Mouse (Mus musculus): ENCODE measurements at regions not wholly inside any gene's neighbourhood (a gene's known extent, or its start where the extent isn't known, plus 50 kb on each side); places are given as distances from the start of the nearest gene placed in this dataset.

GRCm38 (mm10) chr5:111890800-111891199, 157.1 kb downstream of the Gm26897 start:
- DNase-seq: peak; percentile 69 to 75
- intact Hi-C loops (cut with DNase I): no loop called here

GRCm38 (mm10) chr5:111891261-111891693, 157.6 kb downstream of the Gm26897 start:
- DNase-seq: peak in 1 of 2 experiments; percentile 23
- intact Hi-C loops (cut with DNase I): no loop called here

- no peak for DNase-seq
- intact Hi-C loops (cut with DNase I): no loop called here
Observed at GRCm38 (mm10) chr5:111892956-111893355, 159.2 kb downstream of the Gm26897 start.

GRCm38 (mm10) chr5:111893905-111894311, 160.2 kb downstream of the Gm26897 start:
- intact Hi-C loops (cut with DNase I): no loop called here
- DNase-seq: peak; percentile 47 to 48

GRCm38 (mm10) chr5:111897568-111897967, 163.8 kb downstream of the Gm26897 start:
- no peak for DNase-seq
- intact Hi-C loops (cut with DNase I): no loop called here

GRCm38 (mm10) chr5:111898482-111898881, 164.8 kb downstream of the Gm26897 start:
- intact Hi-C loops (cut with DNase I): no loop called here
- DNase-seq: no peak

- intact Hi-C loops (cut with DNase I): no loop called here
Observed at GRCm38 (mm10) chr5:111901197-111901596, 167.5 kb downstream of the Gm26897 start.

GRCm38 (mm10) chr5:111901678-111902077, 168.0 kb downstream of the Gm26897 start:
- intact Hi-C loops (cut with DNase I): no loop called here
- DNase-seq: peak in 1 of 2 experiments; percentile 43

More at GRCm38 (mm10) chr5:111901197-111901596, 167.5 kb downstream of the Gm26897 start:
- no peak for DNase-seq

GRCm38 (mm10) chr5:111908085-111908484, 174.4 kb downstream of the Gm26897 start:
- no peak for DNase-seq
- intact Hi-C loops (cut with DNase I): no loop called here

GRCm38 (mm10) chr5:111910514-111910913, 176.8 kb downstream of the Gm26897 start:
- no peak for DNase-seq
- intact Hi-C loops (cut with DNase I): no loop called here

- intact Hi-C loops (cut with DNase I): no loop called here
- DNase-seq: no peak
Observed at GRCm38 (mm10) chr5:111913354-111913753, 179.6 kb downstream of the Gm26897 start.

GRCm38 (mm10) chr5:111914296-111914695, 180.6 kb downstream of the Gm26897 start:
- intact Hi-C loops (cut with DNase I): no loop called here
- DNase-seq: no peak

- intact Hi-C loops (cut with DNase I): no loop called here
- no peak for DNase-seq
Observed at GRCm38 (mm10) chr5:111917643-111918252, 184.0 kb downstream of the Gm26897 start.

- intact Hi-C loops (cut with DNase I): no loop called here
- no peak for DNase-seq
Observed at GRCm38 (mm10) chr5:111918888-111919287, 185.2 kb downstream of the Gm26897 start.

- no peak for DNase-seq
- intact Hi-C loops (cut with DNase I): no loop called here
Observed at GRCm38 (mm10) chr5:111922991-111923701, 189.4 kb downstream of the Gm26897 start.

- no peak for DNase-seq
- intact Hi-C loops (cut with DNase I): no loop called here
Observed at GRCm38 (mm10) chr5:111925757-111926156, 192.0 kb downstream of the Gm26897 start.

- intact Hi-C loops (cut with DNase I): no loop called here
- no peak for DNase-seq
Observed at GRCm38 (mm10) chr5:111929180-111929990, 195.7 kb downstream of the Gm26897 start.

GRCm38 (mm10) chr5:111929991-111930339, 196.2 kb downstream of the Gm26897 start:
- intact Hi-C loops (cut with DNase I): loop anchor here (5.0 kb wide), 1 partner anchor 222 kb away; no protein-coding TSS in a partner anchor
- no peak for DNase-seq

- peak in 1 of 2 experiments; percentile 11 for DNase-seq
- intact Hi-C loops (cut with DNase I): loop anchor here (5.0 kb wide), 1 partner anchor 221 kb away; no protein-coding TSS in a partner anchor
Observed at GRCm38 (mm10) chr5:111931733-111932132, 198.0 kb downstream of the Gm26897 start.

GRCm38 (mm10) chr5:111935381-111936134, 201.8 kb downstream of the Gm26897 start:
- DNase-seq: peak in 1 of 2 experiments; percentile 5
- intact Hi-C loops (cut with DNase I): loop anchor here (5.0 kb wide), 1 partner anchor 82 kb away; no protein-coding TSS in a partner anchor
